Mouse (Mus musculus) liver, embryonic 15.5 days (tissue): ENCODE results near the gene Scn11a. TPM values are rescaled to one million over a fixed set of nuclear protein-coding genes. Genes with fewer than 3 reads are reported as not detected.

Experiments used
- ATAC-seq: fragments of 200-750 bp; cut with Nextera tagmentation; 2 replicates; pipeline ENCODE4 v1.8.0; 2017; ENCODE audit warnings: moderate number of reproducible peaks, mild to moderate bottlenecking, moderate library complexity; ENCODE audit not compliant: insufficient read depth
- H3K27ac ChIP-seq: fragments of 300-500 bp; sonication (generic); replicated peaks from 2 replicates; pipeline ENCODE4 v1.5.1; 2015; ENCODE audit warnings: mild to moderate bottlenecking, inconsistent platforms
- H3K27me3 ChIP-seq: fragments of 300-500 bp; sonication (generic); 2 replicates; pipeline ENCODE4 v1.6.1; 2015; ENCODE audit warnings: mild to moderate bottlenecking, inconsistent platforms
- H3K36me3 ChIP-seq: fragments of 300-500 bp; sonication (generic); replicated peaks from 2 replicates; pipeline ENCODE4 v1.6.1; 2015; ENCODE audit warnings: moderate library complexity, mild to moderate bottlenecking, inconsistent platforms
- H3K4me1 ChIP-seq: fragments of 300-500 bp; sonication (generic); replicated peaks from 2 replicates; pipeline ENCODE4 v1.6.1; 2015; ENCODE audit warnings: inconsistent platforms
- H3K4me2 ChIP-seq: fragments of 300-500 bp; sonication (generic); 2 replicates; pipeline ENCODE4 v1.6.1; 2015; ENCODE audit warnings: moderate library complexity, mild to moderate bottlenecking, inconsistent platforms
- H3K4me3 ChIP-seq: fragments of 300-500 bp; sonication (generic); replicated peaks from 2 replicates; pipeline ENCODE4 v1.5.1; 2015; ENCODE audit warnings: mild to moderate bottlenecking, inconsistent platforms
- H3K9ac ChIP-seq: fragments of 300-500 bp; sonication (generic); 2 replicates; pipeline ENCODE4 v1.6.1; 2015; ENCODE audit warnings: moderate library complexity, mild to moderate bottlenecking, inconsistent platforms
- H3K9me3 ChIP-seq: fragments of 300-500 bp; sonication (generic); replicated peaks from 2 replicates; pipeline ENCODE4 v1.6.1; 2016; ENCODE audit warnings: inconsistent platforms
- WGBS: fragments of 180-500 bp; shearing (Covaris S2); methylation state at CpG from one replicate; pipeline ENCODE4 v1.1.7; 2015; ENCODE audit warnings: mixed read lengths; ENCODE audit not compliant: insufficient replicate concordance; 5-methylcytosine and 5-hydroxymethylcytosine counted together
- polyA plus RNA-seq: library from polyadenylated mRNA; unstranded; fragments of >200 nt; fragmentation: Nextera tagmentation; extraction: Ambion mirVana; gene quantifications from 2 replicates; pipeline ENCODE4 v1.2.1, GENCODE M21; 2015

The Scn11a gene
- polyA plus RNA-seq, 1 experiment from 2014 or later, result 0.02 TPM

GRCm38 (mm10) chr9:119741101-119741786, 84.0 kb downstream of the Scn11a start:
- no peak overlapping the region for H3K4me3 ChIP-seq
- WGBS, result 30% methylated on average over 5 of the region's 5 CpGs
- no peak overlapping the region for H3K4me2 ChIP-seq
- H3K9ac ChIP-seq, result no peak overlapping the region
- H3K36me3 ChIP-seq, result no peaks in the 10 kb centered on the region
- H3K9me3 ChIP-seq, result no peaks in the 10 kb centered on the region
- no peak for ATAC-seq
- H3K27me3 ChIP-seq, result no peaks in the 10 kb centered on the region
- H3K27ac ChIP-seq, result no peak overlapping the region
- H3K4me1 ChIP-seq, result peaks cover 11% of the 10 kb centered on the region; the same call in 1 of the 2 replicates

GRCm38 (mm10) chr9:119728412-119729097, 96.7 kb downstream of the Scn11a start:
- Histone ChIP-seq H3K27me3 (no peaks in the 10 kb centered on the region), H3K36me3 (no peaks in the 10 kb centered on the region), H3K9ac (no peak overlapping the region), H3K4me2 (peak overlapping the region; percentile 33; the same call in 1 of the 2 replicates), H3K4me3 (no peak overlapping the region), H3K27ac (peak overlapping the region; percentile 72), H3K9me3 (no peaks in the 10 kb centered on the region), H3K4me1 (peaks cover 25% of the 10 kb centered on the region)
- peak; percentile 92 for ATAC-seq
- 55% methylated on average over 11 of the region's 11 CpGs for WGBS

- no peaks in the 10 kb centered on the region for H3K36me3 ChIP-seq
- H3K27me3 ChIP-seq, result no peaks in the 10 kb centered on the region
- H3K9ac ChIP-seq, result no peak overlapping the region
- H3K4me2 ChIP-seq, result no peak overlapping the region
- H3K27ac ChIP-seq, result peak overlapping the region; percentile 24; the same call in 1 of the 2 replicates
- peaks cover 25% of the 10 kb centered on the region for H3K4me1 ChIP-seq
- ATAC-seq, result peak; percentile 42
- H3K9me3 ChIP-seq, result no peaks in the 10 kb centered on the region
- H3K4me3 ChIP-seq, result no peak overlapping the region
- WGBS, result 73% methylated on average over 4 of the region's 4 CpGs
Measured at GRCm38 (mm10) chr9:119726990-119727389, 98.3 kb downstream of the Scn11a start.

GRCm38 (mm10) chr9:119725293-119725862, 99.9 kb downstream of the Scn11a start:
- WGBS, result 54% methylated on average over 6 of the region's 6 CpGs
- Histone ChIP-seq H3K9ac (no peak overlapping the region), H3K4me3 (no peak overlapping the region), H3K27ac (no peak overlapping the region), H3K4me2 (no peak overlapping the region), H3K36me3 (no peaks in the 10 kb centered on the region), H3K9me3 (no peaks in the 10 kb centered on the region), H3K27me3 (no peaks in the 10 kb centered on the region), H3K4me1 (peaks cover 23% of the 10 kb centered on the region)
- ATAC-seq, result no peak

- no peak for ATAC-seq
- Histone ChIP-seq H3K9ac (no peak within 1 kb of the TSS), H3K4me2 (no peak within 1 kb of the TSS), H3K36me3 (no peaks in the 10 kb centered on the region), H3K4me1 (no peaks in the 10 kb centered on the region), H3K27ac (no peak within 1 kb of the TSS), H3K9me3 (no peaks in the 10 kb centered on the region), H3K4me3 (no peak within 1 kb of the TSS), H3K27me3 (no peaks in the 10 kb centered on the region)
- WGBS, result 63% methylated on average over 11 of the region's 11 CpGs
Measured at GRCm38 (mm10) chr9:119719222-119719621, 106.0 kb downstream of the Scn11a start, which contains the start of gene Scn10a. TSS of gene Scn10a (minus strand) at chr9:119719322.

GRCm38 (mm10) chr9:119706700-119707099, 118.6 kb downstream of the Scn11a start:
- 9% methylated on average over 6 of the region's 6 CpGs for WGBS
- Histone ChIP-seq H3K4me3 (no peak overlapping the region), H3K4me2 (no peak overlapping the region), H3K4me1 (no peaks in the 10 kb centered on the region), H3K9ac (no peak overlapping the region), H3K27ac (no peak overlapping the region), H3K36me3 (no peaks in the 10 kb centered on the region), H3K9me3 (no peaks in the 10 kb centered on the region), H3K27me3 (no peaks in the 10 kb centered on the region)
- ATAC-seq, result no peak

Other genes with a start within 250 kb of the Scn11a start
- 0.03 and 0.05 TPM in 2 replicates for gene Scn5a, start 246.4 kb downstream of the Scn11a start, polyA plus RNA-seq
- gene Scn10a, start 106.1 kb downstream of the Scn11a start, polyA plus RNA-seq, result 0.02 TPM in 1 of 2 replicates, not detected in the other
- gene Wdr48, start 69.4 kb upstream of the Scn11a start, polyA plus RNA-seq, result 21.2 and 21.4 TPM in 2 replicates
- 9.9 and 11.4 TPM in 2 replicates for gene Gorasp1, start 112.1 kb upstream of the Scn11a start, polyA plus RNA-seq
- 0.14 and 0.22 TPM in 2 replicates for gene Ttc21a, start 112.2 kb upstream of the Scn11a start, polyA plus RNA-seq
- gene Csrnp1, start 159.2 kb upstream of the Scn11a start, polyA plus RNA-seq, result 2.0 and 2.8 TPM in 2 replicates
- 0.17 and 0.43 TPM in 2 replicates for gene Xirp1, start 198.1 kb upstream of the Scn11a start, polyA plus RNA-seq
- gene Cx3cr1, start 244.4 kb upstream of the Scn11a start, polyA plus RNA-seq, result 2.7 and 3.5 TPM in 2 replicates